Mouse (Mus musculus) liver, postnatal 0 days (tissue): ENCODE measurements around the gene Spp2. TPM values are rescaled to one million over a fixed set of nuclear protein-coding genes. Genes with fewer than 3 reads are reported as not detected.

Source experiments
- ATAC-seq: fragments of 200-750 bp; cut with Nextera tagmentation; 2 replicates; pipeline ENCODE4 v1.8.0; 2017; ENCODE audit warnings: mild to moderate bottlenecking, moderate library complexity
- DNase-seq: peaks from one replicate; pipeline ENCODE4 v3.0.0-alpha.2; 2016
- H3K27ac ChIP-seq: fragments of 300-500 bp; sonication (generic); 2 replicates; pipeline ENCODE4 v1.5.1; 2014; ENCODE audit warnings: antibody characterized with exemption, moderate library complexity, mild to moderate bottlenecking, low read depth
- H3K27me3 ChIP-seq: fragments of 300-500 bp; sonication (generic); 2 replicates; pipeline ENCODE4 v1.6.1; 2014; ENCODE audit warnings: low read length, control low read depth, mixed read lengths; ENCODE audit not compliant: insufficient read depth
- H3K36me3 ChIP-seq: fragments of 300-500 bp; sonication (generic); replicated peaks from 2 replicates; pipeline ENCODE4 v1.6.1; 2014; ENCODE audit warnings: mild to moderate bottlenecking, control low read depth, low read length, moderate library complexity, mixed read lengths; ENCODE audit not compliant: insufficient read depth
- H3K4me1 ChIP-seq: fragments of 300-500 bp; sonication (generic); 2 replicates; pipeline ENCODE4 v1.6.1; 2014; ENCODE audit warnings: antibody characterized with exemption, mild to moderate bottlenecking, control low read depth; ENCODE audit not compliant: insufficient read depth
- H3K4me2 ChIP-seq: fragments of 300-500 bp; sonication (generic); 2 replicates; pipeline ENCODE4 v1.6.1; 2014; ENCODE audit warnings: low read depth, mild to moderate bottlenecking, low read length, moderate library complexity, mixed read lengths
- H3K4me3 ChIP-seq: fragments of 300-500 bp; sonication (generic); 2 replicates; pipeline ENCODE4 v1.5.1; 2014; ENCODE audit warnings: low read depth, low read length
- H3K9ac ChIP-seq: fragments of 300-500 bp; sonication (generic); replicated peaks from 2 replicates; pipeline ENCODE4 v1.6.1; 2014; ENCODE audit warnings: mild to moderate bottlenecking, moderate library complexity
- H3K9me3 ChIP-seq: fragments of 300-500 bp; sonication (generic); 2 replicates; pipeline ENCODE4 v1.6.1; 2016; ENCODE audit warnings: mild to moderate bottlenecking, control low read depth, low read length, mixed read lengths
- CTCF ChIP-seq: sonication (generic); IDR thresholded peaks from 2 replicates; pipeline ENCODE4 v1.5.1; 2016; ENCODE audit warnings: antibody characterized with exemption, low read depth
- EP300 ChIP-seq: IDR thresholded peaks from 2 replicates; pipeline ENCODE4 v1.6.1; 2016; ENCODE audit warnings: antibody characterized with exemption, low read depth, mild to moderate bottlenecking
- WGBS: fragments of 180-500 bp; shearing (Covaris S2); extraction: QIAGEN DNeasy Blood & Tissue Kit; methylation state at CpG from one replicate; pipeline ENCODE4 v1.1.7; 2014; ENCODE audit not compliant: insufficient replicate concordance; 5-methylcytosine and 5-hydroxymethylcytosine counted together
- polyA plus RNA-seq: library from polyadenylated mRNA; unstranded; fragments of >200 nt; fragmentation: Nextera tagmentation; extraction: Ambion mirVana; gene quantifications from 2 replicates; pipeline ENCODE4 v1.2.1, GENCODE M21; 2015

Gene Spp2
- polyA plus RNA-seq, 1 experiment from 2014 or later = 738 TPM

DNA sequence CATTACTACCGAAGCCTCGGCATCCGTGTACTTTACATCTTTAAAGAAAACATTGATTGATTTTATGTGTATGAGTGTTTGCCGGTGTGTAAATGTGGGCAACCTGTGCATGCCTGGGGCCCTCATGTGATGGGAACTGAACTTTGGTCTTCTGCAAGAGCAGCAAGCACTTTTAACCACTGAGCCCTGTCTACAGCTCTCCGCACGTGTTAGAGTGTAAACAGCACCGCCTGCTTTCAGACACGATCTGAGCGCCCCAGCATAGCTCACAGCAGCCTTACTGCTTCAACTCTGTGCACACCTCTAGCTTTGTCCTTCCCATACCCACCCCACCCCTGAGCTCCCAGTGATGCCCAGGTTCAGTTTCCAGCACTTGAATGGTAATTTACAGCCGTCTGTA, 15.3 kb downstream of the Spp2 start:
- peaks cover 3% of the 10 kb centered on the region for H3K4me1 ChIP-seq
- no peak overlapping the region for H3K9ac ChIP-seq
- no peak overlapping the region for H3K27ac ChIP-seq
- peak; percentile 19 for DNase-seq
- no peaks in the 10 kb centered on the region for H3K27me3 ChIP-seq
- H3K9me3 ChIP-seq = no peaks in the 10 kb centered on the region
- no peak overlapping the region for H3K4me2 ChIP-seq
- TF ChIP-seq CTCF = no peak
- TF ChIP-seq EP300 = no peak
- H3K4me3 ChIP-seq = no peak overlapping the region
- ATAC-seq = peak; percentile 33; the same call in 1 of the 2 replicates
- peaks cover 9% of the 10 kb centered on the region; the same call in 1 of the 2 replicates for H3K36me3 ChIP-seq
- 50% methylated on average over 10 of the region's 10 CpGs for WGBS

DNA sequence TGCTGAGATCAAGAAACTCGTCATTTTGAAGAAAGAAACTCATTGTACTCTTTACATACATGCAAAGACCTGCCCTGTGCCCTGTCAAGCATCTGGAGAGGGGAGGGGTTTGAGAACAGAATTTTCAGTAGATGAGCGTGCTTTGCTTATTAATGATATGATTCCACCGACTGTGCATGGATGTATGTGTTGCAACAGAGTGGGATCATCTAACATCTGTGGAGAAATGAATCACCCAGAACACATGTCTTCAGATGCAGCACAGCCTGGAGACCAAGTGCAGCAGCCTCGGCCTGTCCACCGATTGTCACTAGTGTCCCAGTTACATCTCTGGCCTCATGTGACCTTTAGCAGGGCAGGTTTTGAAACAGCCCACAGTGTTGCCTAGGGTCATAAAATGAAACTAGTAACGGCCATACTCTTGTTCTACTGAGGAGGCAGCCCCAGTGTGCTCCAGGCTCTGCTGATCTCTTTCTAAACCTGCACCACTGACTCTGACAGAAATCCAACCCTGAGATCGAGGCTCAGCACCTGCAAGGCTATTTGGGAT, 16.2 kb downstream of the Spp2 start:
- Histone ChIP-seq H3K4me1 (peaks cover 3% of the 10 kb centered on the region), H3K36me3 (peaks cover 9% of the 10 kb centered on the region; the same call in 1 of the 2 replicates), H3K9ac (no peak overlapping the region), H3K9me3 (no peaks in the 10 kb centered on the region), H3K27me3 (no peaks in the 10 kb centered on the region), H3K4me2 (no peak overlapping the region), H3K4me3 (no peak overlapping the region), H3K27ac (no peak overlapping the region)
- DNase-seq (peak; percentile 23), ATAC-seq (peak; percentile 52)
- TF ChIP-seq CTCF (no peak), EP300 (no peak)
- 55% methylated on average over 7 of the region's 7 CpGs for WGBS

DNA sequence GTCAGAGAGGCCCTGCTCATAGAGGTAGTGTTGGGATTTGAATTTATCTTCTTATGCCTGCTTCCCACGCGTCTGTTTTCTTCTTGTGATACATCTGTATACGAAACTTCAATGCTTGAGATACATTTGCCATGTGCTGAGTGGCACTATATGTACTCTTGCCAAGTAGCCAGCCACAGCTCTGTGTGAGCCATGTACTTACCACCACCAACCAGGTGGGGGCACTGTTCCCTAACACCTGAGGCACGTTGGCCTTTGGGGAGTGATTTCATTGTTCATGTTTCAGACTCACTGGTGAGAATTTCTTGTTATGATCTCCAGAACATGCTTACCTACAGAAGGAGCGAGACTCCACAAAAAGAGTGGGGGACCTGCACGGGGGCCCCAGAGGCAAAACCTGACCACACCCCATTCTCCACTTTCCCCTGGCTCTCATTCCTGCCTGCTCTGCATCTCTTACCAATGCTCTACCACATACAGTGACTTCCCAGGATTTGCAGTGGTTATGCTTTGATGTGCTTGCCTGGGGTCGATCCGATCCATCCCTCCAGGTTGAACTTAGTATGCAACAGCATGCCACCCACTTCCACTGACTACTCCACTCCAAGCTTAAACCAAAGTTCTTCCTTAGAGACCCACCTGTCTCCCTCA, 18.0 kb downstream of the Spp2 start:
- peaks cover 9% of the 10 kb centered on the region; the same call in 1 of the 2 replicates for H3K36me3 ChIP-seq
- DNase-seq (peak; percentile 82), ATAC-seq (peak; percentile 43; the same call in 1 of the 2 replicates)
- no peak overlapping the region for H3K4me3 ChIP-seq
- H3K4me1 ChIP-seq = no peaks in the 10 kb centered on the region
- no peaks in the 10 kb centered on the region for H3K9me3 ChIP-seq
- no peak overlapping the region for H3K9ac ChIP-seq
- no peaks in the 10 kb centered on the region for H3K27me3 ChIP-seq
- no peak overlapping the region for H3K27ac ChIP-seq
- TF ChIP-seq EP300 (no peak), CTCF (peak; percentile 92)
- WGBS = 24% methylated on average over 8 of the region's 8 CpGs
- H3K4me2 ChIP-seq = no peak overlapping the region

DNA sequence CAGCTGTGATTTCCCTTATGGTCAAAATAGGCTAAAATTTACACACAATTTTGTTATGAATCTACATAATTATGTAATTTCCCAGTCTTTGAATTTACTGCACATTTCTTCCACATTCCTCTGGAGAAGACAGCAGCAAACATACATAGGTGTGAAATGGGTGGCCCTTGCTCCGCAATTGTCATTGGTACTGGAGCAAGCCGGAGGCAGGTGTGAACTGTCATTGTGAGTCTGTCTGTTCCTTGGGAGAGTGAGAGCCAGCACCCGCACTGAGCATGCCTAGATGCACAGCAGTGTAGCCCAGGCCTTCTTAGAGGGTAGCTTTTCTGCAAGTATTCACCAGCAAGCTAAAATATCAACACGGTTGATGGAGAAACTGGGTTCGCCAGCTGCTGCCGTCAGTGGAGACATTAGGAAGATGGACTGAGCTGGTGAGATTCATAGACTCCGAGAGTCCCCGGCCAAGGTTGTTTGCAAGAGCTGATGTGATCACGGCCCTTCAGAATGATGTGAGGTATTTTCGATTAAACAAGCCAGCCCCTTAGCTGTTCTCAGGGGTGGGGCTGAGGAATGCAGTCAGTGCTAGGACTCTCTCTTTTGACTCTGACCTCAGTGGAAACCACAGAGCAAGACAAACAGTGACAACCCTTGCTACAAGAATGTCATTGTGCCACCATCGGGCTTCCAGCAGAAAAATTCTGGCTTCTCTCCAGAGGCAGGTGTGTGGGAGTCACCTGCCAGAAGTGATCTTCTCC, 21.4 kb downstream of the Spp2 start:
- H3K36me3 ChIP-seq = peaks cover 5% of the 10 kb centered on the region; the same call in 1 of the 2 replicates
- no peak overlapping the region for H3K4me2 ChIP-seq
- no peak overlapping the region for H3K4me3 ChIP-seq
- no peak for DNase-seq
- no peaks in the 10 kb centered on the region for H3K27me3 ChIP-seq
- no peaks in the 10 kb centered on the region for H3K4me1 ChIP-seq
- TF ChIP-seq CTCF = no peak
- TF ChIP-seq EP300 = no peak
- no peaks in the 10 kb centered on the region for H3K9me3 ChIP-seq
- WGBS = 64% methylated on average over 11 of the region's 11 CpGs
- ATAC-seq = no peak
- H3K27ac ChIP-seq = no peak overlapping the region
- H3K9ac ChIP-seq = no peak overlapping the region

DNA sequence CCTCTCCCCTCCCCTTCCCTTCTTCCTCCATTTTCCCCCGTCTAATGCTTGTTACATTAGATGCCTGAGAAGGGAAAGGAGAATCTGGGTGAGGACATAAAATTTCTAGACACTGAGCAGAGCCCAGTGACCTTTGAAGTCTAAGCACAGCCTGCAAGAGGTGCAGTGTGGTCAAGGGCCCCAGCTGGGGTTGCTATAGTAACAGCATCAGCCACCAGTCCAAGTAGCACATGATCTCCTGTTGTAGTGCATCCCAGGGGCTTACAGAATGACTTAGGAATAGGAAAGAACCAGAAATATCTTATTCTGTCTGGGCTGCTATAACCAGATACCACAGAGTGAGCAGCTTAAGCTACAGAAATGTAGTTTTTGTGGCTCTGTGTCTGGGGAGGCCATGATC, 22.7 kb downstream of the Spp2 start:
- 46% methylated on average over 1 of the region's 1 CpGs for WGBS

DNA sequence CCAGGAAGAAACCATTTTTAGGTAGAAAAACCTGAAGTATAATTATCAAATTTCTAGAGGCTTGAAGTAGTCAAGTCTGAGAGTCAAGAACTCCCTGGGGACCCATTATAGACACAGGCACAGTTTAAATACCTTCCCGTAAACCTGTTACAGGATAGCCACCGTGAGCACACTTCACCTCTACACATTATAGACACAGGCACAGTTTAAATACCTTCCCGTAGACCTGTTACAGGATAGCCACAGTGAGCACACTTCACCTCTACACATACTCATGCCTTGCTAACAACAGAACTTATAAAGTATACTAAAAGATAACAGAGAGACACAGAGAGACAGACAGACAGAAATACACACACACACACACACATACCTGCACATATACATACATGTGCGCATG, 24.5 kb downstream of the Spp2 start:
- Histone ChIP-seq H3K9ac (no peak overlapping the region), H3K36me3 (no peaks in the 10 kb centered on the region), H3K27me3 (no peaks in the 10 kb centered on the region), H3K9me3 (no peaks in the 10 kb centered on the region), H3K4me1 (no peaks in the 10 kb centered on the region), H3K27ac (no peak overlapping the region), H3K4me3 (no peak overlapping the region), H3K4me2 (no peak overlapping the region)
- no peak for ATAC-seq
- TF ChIP-seq CTCF = no peak
- no peak for TF ChIP-seq EP300
- WGBS = 65% methylated on average over 4 of the region's 4 CpGs
- no peak for DNase-seq

More for the DNA sequence above, 22.7 kb downstream of the Spp2 start:
- Histone ChIP-seq H3K27me3 (no peaks in the 10 kb centered on the region), H3K4me2 (no peak overlapping the region), H3K4me1 (no peaks in the 10 kb centered on the region), H3K9ac (no peak overlapping the region), H3K4me3 (no peak overlapping the region), H3K36me3 (peaks cover 5% of the 10 kb centered on the region; the same call in 1 of the 2 replicates), H3K9me3 (no peaks in the 10 kb centered on the region), H3K27ac (no peak overlapping the region)
- ATAC-seq (no peak), DNase-seq (no peak)
- no peak for TF ChIP-seq EP300
- no peak for TF ChIP-seq CTCF
